Mouse (Mus musculus) megakaryocyte, embryonic 14.5 days (primary cell): ENCODE data around the gene St8sia6. TPM values are rescaled to one million over a fixed set of nuclear protein-coding genes. Genes with fewer than 3 reads are reported as not detected.

Source experiments
- H3K27me3 ChIP-seq: replicated peaks from 2 replicates; pipeline ENCODE3; 2012; ENCODE audit warnings: inconsistent platforms
- H3K36me3 ChIP-seq: replicated peaks from 2 replicates; pipeline ENCODE3; 2012; ENCODE audit warnings: low read length, inconsistent platforms, mixed read lengths
- H3K4me1 ChIP-seq: 2 replicates; pipeline ENCODE4 v1.6.1; 2012; ENCODE audit warnings: inconsistent platforms
- H3K4me3 ChIP-seq: replicated peaks from 2 replicates; pipeline ENCODE3; 2012; ENCODE audit warnings: moderate library complexity, mild to moderate bottlenecking, inconsistent platforms
- H3K9me3 ChIP-seq: 2 replicates; pipeline ENCODE4 v1.6.1; 2012; ENCODE audit warnings: inconsistent platforms
- FLI1 ChIP-seq: IDR thresholded peaks from 2 replicates; pipeline ENCODE4 v1.6.1; 2012; ENCODE audit warnings: low read length, inconsistent platforms, mixed read lengths
- GATA1 ChIP-seq: IDR thresholded peaks from 3 replicates; pipeline ENCODE4 v1.6.1; 2012; ENCODE audit warnings: mixed read lengths, low read length, inconsistent platforms, borderline replicate concordance
- polyA plus RNA-seq: library from polyadenylated mRNA; stranded (reverse); fragments of >175 nt; gene quantifications from 2 replicates; pipeline ENCODE4 v1.2.3, GENCODE M21; 2012; ENCODE audit warnings: low replicate concordance; ENCODE audit not compliant: insufficient read depth

St8sia6 gene
- polyA plus RNA-seq, 1 experiment = 0.50 TPM

DNA sequence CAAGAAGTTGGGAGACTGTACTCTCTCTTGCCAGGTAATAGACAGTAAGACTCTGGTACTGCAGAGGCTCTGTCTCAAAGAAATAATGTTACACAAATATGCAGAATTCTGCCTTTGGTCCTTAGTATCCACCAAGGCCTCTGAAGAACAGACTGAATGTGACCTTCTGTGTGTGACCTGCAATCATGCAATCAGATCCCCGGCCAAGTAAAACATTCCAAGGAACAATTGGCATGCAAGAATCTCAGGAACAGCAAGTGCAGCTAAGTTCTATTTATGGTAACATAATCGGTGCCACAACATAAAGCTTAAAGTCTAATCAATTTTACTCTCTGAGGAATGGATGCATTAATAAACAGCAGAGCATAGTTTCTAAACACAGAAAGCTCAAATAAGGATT, 66.0 kb downstream of the St8sia6 start:
- Histone ChIP-seq H3K4me3 (no peak overlapping the region), H3K36me3 (no peaks in the 10 kb centered on the region), H3K27me3 (peaks cover 2% of the 10 kb centered on the region), H3K4me1 (0 out of 2 replicates have a peak, but pooled peaks cover 5% of the 10 kb centered on the region), H3K9me3 (peaks cover 5% of the 10 kb centered on the region)
- TF ChIP-seq FLI1 (no peak), GATA1 (no peak)

GRCm38 (mm10) chr2:13725592-13725991, 68.3 kb downstream of the St8sia6 start:
- H3K27me3 ChIP-seq = peaks cover 7% of the 10 kb centered on the region
- TF ChIP-seq GATA1 (no peak), FLI1 (no peak)
- peaks cover 5% of the 10 kb centered on the region for H3K9me3 ChIP-seq
- no peaks in the 10 kb centered on the region for H3K36me3 ChIP-seq
- no peak overlapping the region for H3K4me3 ChIP-seq
- H3K4me1 ChIP-seq = 0 out of 2 replicates have a peak, but pooled peaks cover 5% of the 10 kb centered on the region

GRCm38 (mm10) chr2:13722241-13722640, 71.6 kb downstream of the St8sia6 start:
- no peaks in the 10 kb centered on the region for H3K36me3 ChIP-seq
- H3K4me3 ChIP-seq = no peak overlapping the region
- TF ChIP-seq FLI1 (no peak), GATA1 (no peak)

DNA sequence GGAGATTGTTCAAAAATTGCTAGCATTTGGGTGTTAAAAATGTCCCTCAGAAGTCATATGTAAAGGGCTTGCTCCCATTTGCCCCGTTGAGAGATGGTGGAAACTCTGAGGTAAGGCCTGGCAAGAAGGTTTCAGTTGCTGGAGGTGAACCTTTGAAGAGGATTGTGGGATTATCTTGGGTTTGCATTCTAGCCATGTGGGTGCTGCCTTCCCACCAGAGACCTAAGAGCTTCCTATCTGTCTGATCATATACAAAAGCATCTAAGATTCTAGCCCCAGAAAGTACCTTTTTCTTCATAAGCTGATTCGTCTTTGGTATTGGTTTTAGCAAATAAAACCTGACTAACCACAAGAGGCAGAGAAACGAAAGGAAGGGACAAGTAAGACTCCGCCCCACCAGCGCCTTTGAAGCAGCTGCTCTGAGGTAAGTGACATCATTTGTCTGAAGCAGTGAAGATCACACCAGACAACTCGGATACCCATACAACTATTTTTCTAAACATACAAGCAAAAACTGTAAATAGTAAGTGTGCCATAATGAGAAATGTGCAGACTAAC, 75.2 kb downstream of the St8sia6 start:
- H3K27me3 ChIP-seq = peaks cover 6% of the 10 kb centered on the region
- no peaks in the 10 kb centered on the region for H3K9me3 ChIP-seq
- no peak overlapping the region for H3K4me3 ChIP-seq
- no peaks in the 10 kb centered on the region for H3K36me3 ChIP-seq
- TF ChIP-seq FLI1 = no peak
- TF ChIP-seq GATA1 = no peak
- no peaks in the 10 kb centered on the region for H3K4me1 ChIP-seq

More at GRCm38 (mm10) chr2:13722241-13722640, 71.6 kb downstream of the St8sia6 start:
- Histone ChIP-seq H3K9me3 (no peaks in the 10 kb centered on the region), H3K27me3 (peaks cover 7% of the 10 kb centered on the region), H3K4me1 (0 out of 2 replicates have a peak, but pooled peaks cover 5% of the 10 kb centered on the region)

GRCm38 (mm10) chr2:13708785-13709184, 85.1 kb downstream of the St8sia6 start:
- Histone ChIP-seq H3K4me1 (no peaks in the 10 kb centered on the region), H3K4me3 (no peak overlapping the region), H3K9me3 (peaks cover 3% of the 10 kb centered on the region; the same call in 1 of the 2 replicates), H3K27me3 (no peaks in the 10 kb centered on the region), H3K36me3 (no peaks in the 10 kb centered on the region)
- TF ChIP-seq FLI1 = no peak
- no peak for TF ChIP-seq GATA1

GRCm38 (mm10) chr2:13697514-13697913, 96.3 kb downstream of the St8sia6 start:
- TF ChIP-seq GATA1 (no peak), FLI1 (no peak)
- Histone ChIP-seq H3K9me3 (no peaks in the 10 kb centered on the region), H3K36me3 (no peaks in the 10 kb centered on the region), H3K4me3 (no peak overlapping the region), H3K4me1 (peaks cover 5% of the 10 kb centered on the region; the same call in 1 of the 2 replicates), H3K27me3 (no peaks in the 10 kb centered on the region)

- H3K4me3 ChIP-seq = no peak overlapping the region
- no peaks in the 10 kb centered on the region for H3K27me3 ChIP-seq
- H3K9me3 ChIP-seq = no peaks in the 10 kb centered on the region
- no peaks in the 10 kb centered on the region for H3K36me3 ChIP-seq
- H3K4me1 ChIP-seq = peaks cover 5% of the 10 kb centered on the region; the same call in 1 of the 2 replicates
- TF ChIP-seq GATA1 = no peak
- no peak for TF ChIP-seq FLI1
Measured at GRCm38 (mm10) chr2:13694417-13694816, 99.4 kb downstream of the St8sia6 start.

DNA sequence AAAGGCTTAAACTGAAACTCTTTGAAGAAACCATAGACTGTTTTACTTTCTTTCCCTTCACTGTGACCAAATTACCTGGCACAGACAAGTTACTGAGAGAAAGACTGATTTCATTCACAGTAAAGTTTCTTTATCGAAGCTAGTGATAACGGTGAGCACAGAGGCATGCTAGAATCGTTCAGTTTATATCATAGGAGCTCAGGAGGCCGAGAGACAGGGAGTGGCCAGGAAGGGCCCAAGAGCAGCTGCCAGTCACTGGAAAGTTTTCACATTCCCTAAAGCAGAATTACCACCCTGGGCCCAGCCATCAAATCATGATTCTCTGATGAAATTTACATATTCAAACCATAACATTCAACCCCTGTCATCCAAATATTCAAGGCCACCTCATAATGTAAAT, 109.5 kb downstream of the St8sia6 start:
- TF ChIP-seq FLI1 (no peak), GATA1 (no peak)
- no peaks in the 10 kb centered on the region for H3K27me3 ChIP-seq
- no peaks in the 10 kb centered on the region for H3K4me1 ChIP-seq
- H3K9me3 ChIP-seq = no peaks in the 10 kb centered on the region
- no peak overlapping the region for H3K4me3 ChIP-seq
- no peaks in the 10 kb centered on the region for H3K36me3 ChIP-seq

GRCm38 (mm10) chr2:13683205-13683570, 110.7 kb downstream of the St8sia6 start:
- no peaks in the 10 kb centered on the region for H3K27me3 ChIP-seq
- H3K4me3 ChIP-seq = no peak overlapping the region
- H3K9me3 ChIP-seq = no peaks in the 10 kb centered on the region
- no peaks in the 10 kb centered on the region for H3K36me3 ChIP-seq
- no peaks in the 10 kb centered on the region for H3K4me1 ChIP-seq
- no peak for TF ChIP-seq GATA1
- TF ChIP-seq FLI1 = no peak

DNA sequence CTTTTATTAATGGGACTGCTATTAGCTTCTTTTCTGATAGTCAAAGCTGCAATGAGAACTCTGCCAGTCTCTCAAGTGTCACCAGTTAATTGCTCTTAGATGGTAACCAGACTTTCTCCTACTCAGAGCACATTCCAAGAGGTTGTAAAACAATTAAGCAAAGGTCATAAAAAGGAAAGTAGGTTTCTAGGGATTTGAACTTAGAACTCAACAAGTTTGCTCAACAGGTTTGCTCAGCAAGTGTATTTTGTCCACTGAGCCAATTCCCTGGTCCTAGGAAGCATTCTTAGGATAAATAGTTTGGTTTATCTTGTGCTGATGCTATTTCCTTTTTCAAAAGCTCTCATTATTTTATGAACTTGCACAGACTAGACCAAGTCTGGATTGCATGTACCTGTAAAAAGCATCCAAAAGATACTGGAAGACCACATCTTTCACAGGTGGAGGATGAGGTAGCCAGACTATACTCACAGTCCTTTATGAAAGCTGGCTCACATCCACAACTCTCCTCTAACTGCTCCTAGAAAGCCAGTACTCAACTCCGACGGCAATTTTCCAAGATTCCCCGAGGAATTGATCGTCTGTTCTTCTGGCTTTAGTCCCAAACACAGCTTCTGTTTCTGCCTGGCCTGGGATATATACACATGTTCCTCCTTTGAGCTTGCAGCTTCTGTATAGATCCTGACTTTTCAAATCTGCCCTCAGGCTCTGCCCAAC, 111.2 kb downstream of the St8sia6 start:
- no peaks in the 10 kb centered on the region for H3K9me3 ChIP-seq
- TF ChIP-seq GATA1 = no peak
- TF ChIP-seq FLI1 = no peak
- no peaks in the 10 kb centered on the region for H3K27me3 ChIP-seq
- no peak overlapping the region for H3K4me3 ChIP-seq
- H3K36me3 ChIP-seq = no peaks in the 10 kb centered on the region
- no peaks in the 10 kb centered on the region for H3K4me1 ChIP-seq
